Mouse (Mus musculus) fat pad, adult 2 months (tissue): ENCODE results near the gene Oxa1l.

Source experiments
- DNase-seq: peaks from one replicate; pipeline ENCODE4 v3.0.0-alpha.2; 2011; ENCODE audit warnings: low read depth, low spot score; ENCODE audit errors: extremely low read depth

Oxa1l gene

DNA sequence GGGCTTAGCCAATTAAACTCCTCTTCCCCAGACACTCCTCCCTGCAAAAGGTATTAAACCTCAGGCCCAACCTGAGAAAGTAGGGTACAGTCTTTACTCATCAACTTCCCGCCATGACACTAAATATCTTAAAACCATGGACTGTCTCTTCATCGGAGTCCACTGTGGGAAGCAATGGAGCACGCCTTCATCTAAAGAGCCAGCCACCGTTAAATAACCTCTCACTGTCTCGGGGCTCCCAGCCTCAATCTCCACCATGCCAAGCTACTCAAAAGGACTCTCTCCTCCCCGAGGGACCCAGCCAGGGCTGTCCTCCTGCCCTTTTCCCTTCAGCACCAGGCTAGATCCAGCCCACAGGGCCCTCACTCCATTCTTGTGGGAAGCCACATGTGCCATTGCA lies 10.0 kb downstream of the Oxa1l start:
- DNase-seq = no peak

DNA sequence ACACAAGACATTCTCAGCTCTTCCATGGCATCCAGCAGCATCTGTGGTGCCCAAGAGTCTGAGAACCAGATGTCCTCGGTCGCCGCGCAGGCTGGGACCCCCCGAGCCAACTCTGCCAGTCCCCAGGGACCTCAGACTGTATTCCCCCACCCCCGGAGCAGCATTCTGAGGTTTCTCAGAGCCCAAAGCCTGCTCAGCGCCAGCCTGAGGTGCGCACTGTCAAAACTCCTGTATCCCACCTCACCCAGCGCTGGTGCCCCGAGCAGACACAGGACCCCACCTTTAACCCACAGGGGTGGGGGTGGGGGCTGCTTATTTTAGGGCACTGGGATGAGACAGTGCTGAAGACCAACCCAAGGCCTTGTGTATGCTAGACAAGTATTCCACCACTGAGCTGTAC lies 10.8 kb downstream of the Oxa1l start:
- DNase-seq = no peak

DNA sequence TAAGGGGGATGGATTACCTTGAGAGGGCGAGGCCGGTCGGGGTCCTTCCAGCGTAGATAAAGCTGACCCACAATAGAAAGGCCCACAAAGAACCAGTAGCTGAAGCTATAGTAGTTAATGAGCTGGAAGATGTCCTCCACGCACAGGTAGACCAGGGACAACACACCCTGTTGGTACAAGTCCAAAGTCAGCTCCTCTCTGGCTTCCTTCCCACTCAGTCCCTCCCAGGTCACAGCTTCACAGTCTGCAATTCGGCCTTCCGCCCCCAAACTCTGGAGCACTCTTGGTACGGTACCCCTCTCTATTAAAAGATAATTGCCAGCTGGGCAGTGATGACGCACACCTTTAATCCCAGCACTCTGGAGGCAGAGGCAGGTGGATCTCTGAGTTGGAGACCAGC lies 12.3 kb downstream of the Oxa1l start:
- no peak for DNase-seq

DNA sequence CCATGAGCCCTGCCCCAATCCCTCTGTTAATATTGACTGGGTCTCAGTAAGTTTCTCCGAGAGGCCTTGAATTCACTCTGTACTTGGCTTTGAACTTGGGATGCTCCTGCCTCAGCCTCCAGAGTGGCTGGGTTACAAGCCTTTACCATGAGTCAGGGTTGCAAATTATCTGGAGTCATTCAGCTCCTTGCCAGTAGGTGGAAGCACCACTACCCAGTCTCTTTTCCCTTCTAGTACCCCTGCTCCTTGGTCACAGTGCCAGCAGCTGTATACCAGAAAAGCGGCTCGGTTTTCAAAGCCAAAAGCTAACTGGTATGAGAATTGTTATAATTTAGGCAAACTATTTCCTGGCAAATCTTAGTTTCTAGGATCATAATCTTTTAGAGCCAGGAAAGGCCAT lies 15.3 kb downstream of the Oxa1l start:
- DNase-seq = no peak

DNA sequence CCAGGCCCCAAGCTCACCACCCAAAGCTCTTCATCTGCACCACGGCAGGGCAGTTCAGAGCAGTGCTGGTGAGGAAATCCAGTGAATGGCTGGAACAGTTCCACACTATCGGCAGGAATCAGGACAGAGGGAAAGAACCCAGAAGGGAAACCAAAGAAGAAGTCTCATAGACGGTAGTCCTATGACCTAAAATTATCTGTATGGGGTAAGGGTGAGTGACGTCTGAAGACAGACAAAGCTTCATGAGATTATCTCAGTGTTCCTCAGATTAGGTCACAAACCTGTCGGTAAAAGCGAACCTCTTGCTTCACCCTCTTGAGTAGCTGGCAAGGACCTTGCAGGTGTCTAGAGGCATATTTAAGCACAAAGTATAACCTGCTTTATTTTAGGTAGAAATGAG lies 16.5 kb downstream of the Oxa1l start:
- DNase-seq = peak; percentile 81

DNA sequence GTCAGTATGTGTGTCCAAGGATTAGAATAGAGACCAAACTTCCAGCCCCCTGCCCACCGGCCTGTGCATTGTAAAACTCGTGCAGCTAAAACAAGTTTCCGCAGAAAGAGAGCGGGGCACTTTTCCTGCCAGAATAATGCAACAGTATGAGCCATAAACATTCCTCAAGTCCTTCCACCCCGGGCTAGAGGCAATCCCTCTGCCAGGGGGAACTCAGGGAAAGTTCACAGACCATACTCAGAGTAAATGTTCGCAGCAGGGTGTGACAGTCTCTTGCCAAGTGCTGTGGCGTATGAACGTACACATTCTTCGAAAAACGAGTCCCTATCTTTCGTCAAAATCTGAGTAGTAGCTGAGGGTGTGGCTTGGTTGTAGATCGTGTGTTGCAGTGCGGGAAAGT lies 18.9 kb downstream of the Oxa1l start:
- DNase-seq = no peak

DNA sequence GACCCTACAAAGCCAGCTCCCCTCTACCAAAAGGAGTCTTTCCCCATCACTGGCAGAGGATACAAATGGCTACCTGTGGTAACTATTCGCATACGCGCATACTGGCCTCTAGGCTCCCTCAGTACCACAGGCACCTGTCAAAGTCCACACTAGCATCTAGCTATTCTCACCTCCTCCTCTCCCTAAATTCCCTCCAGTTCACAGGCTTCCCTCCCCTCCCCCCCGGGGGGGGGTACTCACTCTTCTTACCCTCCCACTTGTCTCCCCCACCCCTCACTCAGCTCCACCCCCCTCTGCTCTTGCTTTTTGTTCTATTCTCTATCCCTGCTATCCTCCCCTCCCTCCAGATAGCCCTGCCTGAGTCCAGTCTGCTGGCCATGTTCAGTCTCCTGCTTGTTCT lies 20.0 kb downstream of the Oxa1l start:
- no peak for DNase-seq

DNA sequence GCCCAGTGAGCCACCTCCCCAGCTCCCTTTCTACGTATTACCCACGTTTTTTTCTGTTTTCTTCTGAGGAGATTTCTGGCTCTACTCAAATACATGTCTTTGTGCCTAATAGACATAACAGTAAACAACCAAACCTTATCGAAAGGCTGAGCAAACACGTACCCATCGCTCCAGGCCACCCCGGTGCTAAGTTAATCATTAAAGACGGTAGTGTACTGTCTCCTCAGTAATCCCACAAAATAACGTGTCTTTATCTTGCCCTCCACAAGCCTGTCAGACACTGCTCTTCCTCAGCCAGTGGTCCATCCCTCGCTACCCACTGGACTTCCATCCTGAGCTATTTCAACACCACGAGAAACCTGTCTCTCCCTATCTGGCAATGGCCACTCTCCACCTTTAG lies 21.2 kb downstream of the Oxa1l start:
- DNase-seq = no peak

DNA sequence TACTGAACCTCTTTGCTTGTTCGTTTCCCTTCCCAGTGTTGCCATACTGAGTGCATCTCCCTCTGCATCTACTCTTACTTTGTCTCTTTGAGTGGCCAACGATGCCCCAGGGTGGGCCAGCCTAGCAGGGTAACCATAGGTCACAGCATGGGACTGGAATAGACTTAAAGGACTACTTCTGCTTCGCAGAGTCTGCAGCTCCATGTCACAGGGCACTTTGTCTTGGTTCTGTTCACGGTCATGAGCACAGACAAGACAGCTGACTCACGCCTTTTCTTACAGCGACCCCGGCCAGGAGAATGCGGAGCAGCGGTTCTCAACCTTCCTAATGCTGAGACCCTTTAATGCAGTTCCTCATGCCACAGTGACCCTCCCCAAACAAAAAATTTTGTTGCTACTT lies 22.0 kb downstream of the Oxa1l start:
- no peak for DNase-seq

DNA sequence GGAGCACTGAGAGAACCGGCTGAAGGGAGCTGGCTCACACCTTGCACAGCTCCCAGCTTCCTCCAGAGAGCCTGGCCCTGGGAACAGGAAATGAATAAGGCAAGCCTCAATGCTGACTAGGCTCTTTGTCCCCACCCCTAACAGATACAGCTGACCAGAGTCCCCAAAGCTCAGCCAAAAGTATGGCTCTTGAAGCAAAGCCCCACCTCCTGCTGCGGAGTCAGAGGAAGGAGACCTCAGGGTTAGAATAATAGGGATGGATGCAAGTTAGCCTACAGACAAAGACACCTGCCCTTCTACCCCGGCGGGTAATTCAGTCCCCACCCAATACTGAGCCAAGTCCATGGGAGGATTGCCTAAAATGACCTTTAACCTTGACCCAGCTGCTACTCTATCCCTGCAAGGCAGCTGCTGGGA lies 22.7 kb downstream of the Oxa1l start:
- no peak for DNase-seq

DNA sequence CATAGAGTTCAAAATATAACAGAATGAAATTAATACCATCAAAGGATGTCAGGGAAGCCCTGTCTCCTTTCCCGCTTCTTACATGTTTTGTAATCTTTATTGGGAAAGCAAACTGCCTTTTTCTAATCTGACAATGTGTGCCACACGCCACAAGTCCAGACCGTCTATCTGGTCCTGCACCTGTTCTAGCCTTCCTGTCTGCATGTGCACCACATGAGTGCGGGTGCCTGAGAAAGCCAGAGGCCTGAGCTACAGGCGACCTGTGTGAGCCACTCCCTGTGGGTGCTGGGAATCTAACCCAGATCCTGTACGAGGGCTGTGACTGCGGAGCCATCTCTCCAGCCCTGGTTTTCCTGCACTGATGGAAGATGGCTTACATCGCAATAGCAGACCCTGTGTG lies 23.8 kb downstream of the Oxa1l start:
- DNase-seq = no peak

DNA sequence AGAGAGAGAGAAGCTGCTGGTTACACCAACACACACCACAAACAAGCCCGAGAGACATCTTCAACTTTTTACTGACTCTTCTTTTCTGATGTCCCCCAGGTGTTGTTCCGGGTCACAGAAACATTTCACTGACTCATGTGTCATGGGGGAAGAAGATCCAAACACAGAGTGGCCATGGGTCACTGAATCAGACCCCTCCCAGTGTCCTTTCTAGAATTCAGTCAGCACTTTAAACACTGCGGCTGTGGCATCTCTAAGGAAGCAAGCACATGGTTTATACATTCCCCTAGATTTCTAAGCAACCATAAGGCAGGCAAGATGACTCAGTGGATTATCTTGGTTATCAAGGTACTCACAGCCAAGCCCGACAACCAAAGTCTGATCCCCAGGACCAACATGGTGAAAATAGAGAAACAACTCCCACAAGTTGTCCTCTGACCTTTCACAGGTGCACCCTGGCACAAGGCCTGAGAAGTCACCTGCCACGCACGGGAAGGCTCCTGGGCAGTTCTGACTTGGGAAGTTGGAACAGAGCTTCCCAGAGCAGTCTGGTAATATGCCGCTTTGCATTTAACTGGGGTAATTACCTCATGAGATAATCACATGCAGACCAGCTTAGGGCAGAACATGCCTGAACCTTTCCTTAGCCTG lies 25.5 kb downstream of the Oxa1l start:
- no peak for DNase-seq

DNA sequence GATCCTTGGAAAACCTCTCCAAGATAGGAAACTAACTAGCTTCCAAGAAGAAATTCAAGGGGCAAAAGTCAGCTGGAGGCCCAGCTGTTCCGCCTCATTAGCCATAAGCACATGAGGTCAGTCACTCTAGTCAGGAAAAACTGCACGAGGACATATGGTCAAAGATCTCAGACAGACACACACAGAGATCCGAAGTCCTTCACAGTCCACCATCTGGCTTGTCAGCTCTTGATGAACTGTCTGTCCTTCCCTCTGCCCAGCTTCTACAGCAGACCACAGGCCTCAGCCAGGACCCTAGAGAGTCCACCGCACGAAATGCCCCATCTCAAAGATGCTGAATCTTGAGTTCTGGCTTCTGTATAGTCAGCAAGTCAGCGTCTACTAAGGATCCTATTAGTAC lies 26.9 kb downstream of the Oxa1l start:
- no peak for DNase-seq

DNA sequence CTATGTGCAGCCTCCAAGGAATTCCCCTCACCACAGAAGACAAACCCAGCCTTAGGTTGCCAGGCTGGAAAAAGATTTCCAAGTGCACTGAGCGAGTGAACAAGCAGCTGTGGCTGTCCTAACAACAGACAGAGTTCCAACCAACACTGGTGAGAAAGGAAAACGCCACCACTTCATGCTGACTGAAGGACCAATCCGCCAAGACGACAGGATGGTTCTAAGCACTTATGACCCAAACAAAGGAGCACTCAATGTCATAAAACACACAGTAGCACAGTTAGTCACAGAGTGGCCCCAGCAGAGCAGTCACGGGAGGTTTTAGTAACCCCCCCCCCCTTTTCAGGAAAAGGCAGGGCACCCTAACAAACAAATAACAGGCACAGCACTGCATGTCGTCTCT lies 30.2 kb downstream of the Oxa1l start:
- no peak for DNase-seq

DNA sequence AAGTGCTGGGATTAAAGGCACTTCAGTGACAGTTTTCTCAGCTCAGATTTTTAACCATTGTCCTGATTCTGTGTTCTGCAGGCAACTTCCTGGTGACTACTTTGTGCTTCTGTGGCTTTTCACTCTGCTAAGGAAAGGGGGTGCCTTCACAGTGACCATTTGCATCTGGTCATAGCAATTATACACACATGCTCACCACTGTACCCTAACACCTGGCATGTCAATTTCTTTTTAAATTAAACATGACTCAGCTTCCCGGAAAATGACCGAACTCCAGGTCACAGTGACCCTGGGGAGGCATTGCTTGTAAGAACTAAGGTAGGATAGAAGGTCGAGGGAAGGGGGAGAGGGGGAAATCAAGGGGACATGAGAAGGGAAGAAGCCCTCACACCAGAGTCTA lies 33.2 kb downstream of the Oxa1l start:
- DNase-seq = no peak

DNA sequence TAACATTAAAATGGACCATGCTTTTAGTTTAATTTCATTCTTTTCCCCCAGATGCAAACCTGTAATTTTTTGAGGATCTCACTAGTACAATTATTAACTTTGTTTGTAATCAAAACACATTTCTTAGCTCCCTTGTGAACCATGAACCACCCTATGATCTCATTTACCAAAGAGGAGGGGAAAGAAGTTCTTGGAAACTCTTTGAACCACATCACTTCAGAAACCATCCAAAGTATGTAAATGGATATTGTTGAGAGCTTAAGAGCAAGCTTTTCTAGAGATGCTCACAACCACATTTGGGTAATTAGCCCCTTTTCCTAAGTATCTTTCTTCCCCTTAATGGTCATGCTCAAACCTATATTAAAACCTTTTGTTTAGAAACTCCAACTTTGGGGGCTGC lies 33.7 kb downstream of the Oxa1l start:
- no peak for DNase-seq

DNA sequence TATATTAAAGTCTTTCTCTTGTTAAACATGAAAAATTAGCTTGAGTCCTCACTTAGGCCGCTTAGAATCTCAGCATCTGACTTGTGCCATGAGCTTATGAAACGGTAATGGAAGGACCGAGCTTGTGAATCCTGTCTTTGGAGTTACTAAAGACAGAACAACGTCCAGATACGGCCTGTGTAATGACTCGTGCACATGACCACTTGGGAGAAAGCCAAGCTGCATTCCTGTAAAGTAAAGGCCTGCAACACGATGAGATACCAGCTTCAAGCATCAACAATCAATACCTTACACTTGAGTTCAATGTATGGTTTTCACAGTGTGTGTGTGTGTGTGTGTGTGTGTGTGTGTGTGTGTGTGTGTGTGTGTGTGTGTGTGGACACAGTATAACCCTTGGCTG lies 36.1 kb downstream of the Oxa1l start:
- no peak for DNase-seq

DNA sequence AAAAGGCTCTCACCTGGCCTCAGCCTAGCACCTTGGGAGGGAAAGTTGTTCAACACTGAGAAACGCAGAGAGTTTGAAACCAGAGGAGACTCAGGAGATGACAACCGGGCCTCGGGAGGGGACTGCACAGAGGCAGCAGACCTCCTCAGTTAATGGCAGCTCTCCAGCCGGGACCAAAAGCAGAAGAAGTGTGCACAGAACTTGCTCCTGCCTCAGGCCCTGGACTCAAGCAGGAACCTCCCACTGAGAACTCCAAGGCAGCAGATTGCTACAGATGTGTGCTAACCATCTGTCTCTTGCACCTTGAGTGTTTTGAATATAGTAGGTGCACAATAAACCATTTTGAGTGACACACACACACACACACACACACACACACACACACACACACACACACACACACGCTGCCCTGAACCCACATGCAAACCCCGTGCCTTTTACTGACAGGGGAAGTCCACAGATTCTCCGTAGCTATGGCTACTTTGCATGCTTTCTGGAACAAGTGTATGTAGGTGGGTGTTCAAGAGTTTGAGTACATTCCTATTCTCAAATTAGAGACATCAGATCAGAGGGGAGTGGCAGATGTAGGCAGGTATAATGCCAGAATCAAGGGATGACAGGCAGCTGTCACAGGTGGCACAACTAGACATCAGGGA lies 37.4 kb downstream of the Oxa1l start:
- DNase-seq = peak; percentile 30

DNA sequence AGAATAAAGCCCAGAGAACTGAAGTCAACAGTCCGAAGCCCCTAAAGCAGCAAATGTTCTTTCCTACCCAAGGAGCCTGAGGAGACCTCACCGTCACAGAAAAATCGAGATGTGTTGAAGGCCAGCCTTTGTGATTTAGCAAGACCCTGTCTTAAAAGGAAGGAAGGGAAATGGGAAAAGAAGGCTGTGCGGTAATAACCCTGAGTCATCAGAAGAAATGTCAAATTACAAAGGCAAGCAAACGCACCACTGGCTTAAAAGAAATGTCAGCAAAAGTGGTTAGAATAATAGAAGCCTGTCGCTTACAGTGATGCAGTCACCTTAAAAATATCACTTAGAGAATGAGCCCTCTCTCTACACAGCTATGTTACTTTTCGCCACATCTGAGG lies 37.9 kb downstream of the Oxa1l start:
- no peak for DNase-seq

DNA sequence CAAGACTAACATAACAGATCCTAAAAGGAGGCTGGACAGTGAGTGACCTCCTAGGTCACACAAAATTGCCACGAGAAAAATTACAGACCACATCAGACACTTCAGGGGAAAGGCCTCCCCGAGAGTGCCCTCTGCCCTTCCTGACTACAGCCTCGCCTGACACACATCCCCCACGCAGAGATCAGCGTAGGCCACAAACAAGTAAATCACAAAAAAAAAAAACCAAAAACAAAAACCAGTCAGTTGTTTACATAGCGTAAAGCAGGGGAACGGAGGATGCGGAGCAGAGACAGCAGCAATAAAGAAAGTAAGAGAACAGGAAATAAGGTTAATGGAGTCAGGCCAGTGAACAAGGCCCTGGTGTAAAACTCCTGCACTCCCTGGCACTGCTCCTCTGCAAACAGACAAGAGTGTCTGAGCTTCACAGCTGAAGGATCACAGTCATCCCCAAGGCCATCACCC lies 38.3 kb downstream of the Oxa1l start:
- no peak for DNase-seq

DNA sequence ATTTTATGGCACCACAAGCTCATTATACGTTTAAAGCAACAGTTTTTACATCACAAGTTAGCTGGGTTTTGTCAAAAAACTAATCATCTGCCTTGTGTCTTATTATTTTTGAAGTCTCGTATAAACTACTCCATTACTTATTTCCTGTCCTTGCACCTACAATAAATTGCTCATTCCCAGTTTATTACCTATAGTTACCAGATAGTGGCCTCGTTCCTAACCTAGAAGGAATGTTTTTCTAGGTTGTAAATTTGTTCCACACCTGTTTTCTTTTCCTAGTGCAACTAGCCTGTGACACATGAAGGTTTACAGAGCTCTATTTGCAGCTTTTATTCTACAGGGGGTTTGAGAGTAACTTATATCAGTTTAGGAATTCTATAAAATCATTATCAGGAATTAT lies 41.1 kb downstream of the Oxa1l start:
- no peak for DNase-seq

DNA sequence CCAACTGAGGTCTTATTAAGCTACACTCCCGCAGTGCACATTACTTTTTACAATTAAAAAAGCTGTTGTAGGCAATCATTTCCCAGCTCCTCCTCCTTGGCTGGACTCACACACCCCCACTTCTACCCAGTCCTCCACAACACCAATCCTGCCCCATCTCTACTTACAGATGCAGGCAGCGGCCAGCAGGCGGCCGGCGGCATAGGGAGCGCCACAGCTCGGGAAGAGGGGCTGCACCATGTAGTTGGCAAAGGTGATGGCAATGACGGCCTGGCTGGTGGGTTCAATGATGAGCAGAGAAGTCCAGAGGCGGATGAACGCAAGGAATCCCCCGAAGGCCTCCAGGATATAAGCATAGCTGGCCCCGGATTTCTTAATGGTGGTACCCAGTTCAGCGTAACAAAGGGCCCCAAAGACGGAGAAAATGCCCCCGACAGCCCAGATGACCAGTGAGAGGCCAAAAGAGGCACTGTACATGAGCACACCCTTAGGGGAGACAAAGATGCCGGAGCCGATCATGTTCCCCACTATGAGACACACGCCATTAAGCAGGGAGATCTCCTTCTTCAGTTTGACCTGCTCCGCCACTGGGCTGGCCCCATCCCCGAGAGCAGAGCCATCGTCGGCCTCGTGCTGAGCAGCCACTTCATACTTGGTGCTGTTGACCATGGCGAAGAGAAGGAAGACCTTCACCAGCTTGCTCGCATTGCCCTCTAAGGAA lies 47.9 kb downstream of the Oxa1l start:
- DNase-seq = no peak
